In the genomic region with DNA sequence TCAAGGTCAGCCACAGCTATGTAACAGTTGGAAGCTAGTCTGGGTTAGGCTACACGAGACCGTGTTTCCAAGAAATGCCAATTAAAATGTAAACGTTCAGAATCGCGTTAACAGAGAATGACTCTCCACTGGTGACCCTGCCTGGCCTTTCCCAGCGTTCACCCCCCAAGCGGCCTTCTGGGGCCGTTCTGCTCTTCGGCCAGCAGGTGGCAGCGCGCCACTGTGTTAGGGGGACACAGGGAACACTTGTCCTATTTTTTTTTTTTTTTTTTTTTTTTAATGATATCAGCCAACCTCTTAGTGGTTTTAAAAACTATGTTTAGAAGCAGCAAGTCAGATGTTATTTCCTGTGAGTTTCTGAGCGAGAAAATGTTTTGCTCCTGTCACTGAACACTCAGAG, we compare ENCODE assay signal across 8 mouse cellular contexts.
DNase-seq lines count a peak whose midpoint lies in the region; ATAC-seq and TF ChIP-seq lines count a peak whose summit lies in the region.

No protein-coding gene starts in this region.

- H3K4me3 ChIP-seq in kidney, embryonic 15.5 days (replicated peaks), result no peak overlapping the region
- H3K4me3 ChIP-seq in liver, embryonic 15.5 days (replicated peaks), result no peak overlapping the region
- no peak overlapping the region for H3K4me3 ChIP-seq in stomach, postnatal 0 days (ENCODE audit: low read depth, low read length)

- no peak overlapping the region for H3K9ac ChIP-seq in kidney, embryonic 15.5 days
- H3K9ac ChIP-seq in liver, embryonic 15.5 days, result no peak overlapping the region
- no peak overlapping the region for H3K9ac ChIP-seq in stomach, postnatal 0 days (ENCODE audit: low read length)

- WGBS in kidney, embryonic 15.5 days, result 2% methylated on average over 12 of the region's 12 CpGs
- 1% methylated on average over 12 of the region's 12 CpGs for WGBS in liver, embryonic 15.5 days (ENCODE audit: insufficient replicate concordance)
- 3% methylated on average over 12 of the region's 12 CpGs for WGBS in stomach, postnatal 0 days

- no peaks in the 10 kb centered on the region for H3K36me3 ChIP-seq in kidney, embryonic 15.5 days
- no peaks in the 10 kb centered on the region for H3K36me3 ChIP-seq in liver, embryonic 15.5 days (replicated peaks)
- no peaks in the 10 kb centered on the region for H3K36me3 ChIP-seq in stomach, postnatal 0 days (ENCODE audit: control insufficient read depth, insufficient read depth, low read length)

- ATAC-seq in kidney, embryonic 15.5 days (replicated peaks; ENCODE audit: low FRiP score), result peak; percentile 5; the same call in 1 of the 2 replicates
- no peak for ATAC-seq in liver, embryonic 15.5 days (ENCODE audit: insufficient read depth)
- peak; percentile 60; the same call in 1 of the 2 replicates for ATAC-seq in stomach, postnatal 0 days (ENCODE audit: low FRiP score, low TSS enrichment)

- no peaks in the 10 kb centered on the region for H3K9me3 ChIP-seq in kidney, embryonic 15.5 days (replicated peaks)
- H3K9me3 ChIP-seq in liver, embryonic 15.5 days (replicated peaks), result no peaks in the 10 kb centered on the region
- H3K9me3 ChIP-seq in stomach, postnatal 0 days (ENCODE audit: control insufficient read depth, low read length), result no peaks in the 10 kb centered on the region

- H3K27ac ChIP-seq in kidney, embryonic 15.5 days, result no peak overlapping the region
- no peak overlapping the region for H3K27ac ChIP-seq in liver, embryonic 15.5 days (replicated peaks)
- H3K27ac ChIP-seq in stomach, postnatal 0 days (replicated peaks), result no peak overlapping the region

- peaks cover 18% of the 10 kb centered on the region for H3K4me1 ChIP-seq in kidney, embryonic 15.5 days
- peaks cover 12% of the 10 kb centered on the region for H3K4me1 ChIP-seq in liver, embryonic 15.5 days (replicated peaks)
- no peaks in the 10 kb centered on the region for H3K4me1 ChIP-seq in stomach, postnatal 0 days (replicated peaks; ENCODE audit: control insufficient read depth, insufficient read depth)

- TF ChIP-seq EP300 in stomach, postnatal 0 days (optimal IDR thresholded peaks at IDR 0.05), result no peak

- DNase-seq in B cell, adult 2 months, result peak; percentile 79 to 80
- peak; percentile 74 for DNase-seq in adipocyte (ENCODE audit: low spot score)
- DNase-seq in embryo, embryonic 10.5 days (ENCODE audit: low spot score), result peak; percentile 80
- peak; percentile 37 for DNase-seq in heart, adult 8-10 months (ENCODE audit: low spot score)
- DNase-seq in neural tube, embryonic 10.5 days (ENCODE audit: extremely low spot score, low spot score), result peak; percentile 71
- DNase-seq in stomach, postnatal 0 days (ENCODE audit: low spot score), result peak; percentile 66

- 0 out of 2 replicates have a peak overlapping the region, but pooled peaks have one; percentile 19 for H3K4me2 ChIP-seq in kidney, embryonic 15.5 days
- peak overlapping the region; percentile 61; the same call in 1 of the 2 replicates for H3K4me2 ChIP-seq in liver, embryonic 15.5 days
- H3K4me2 ChIP-seq in stomach, postnatal 0 days (replicated peaks; ENCODE audit: low read depth), result no peak overlapping the region

- TF ChIP-seq CTCF in stomach, postnatal 0 days (IDR thresholded peaks at IDR 0.05; ENCODE audit: low read depth), result peak; percentile 81

- H3K27me3 ChIP-seq in kidney, embryonic 15.5 days, result peaks cover 5% of the 10 kb centered on the region
- no peaks in the 10 kb centered on the region for H3K27me3 ChIP-seq in liver, embryonic 15.5 days
- no peaks in the 10 kb centered on the region for H3K27me3 ChIP-seq in stomach, postnatal 0 days (ENCODE audit: control insufficient read depth, insufficient read depth, low read length)
